Mouse (Mus musculus) hindbrain, embryonic 14.5 days (tissue): ENCODE measurements at regions not wholly inside any gene's neighbourhood (a gene's known extent, or its start where the extent isn't known, plus 50 kb on each side); places are given as distances from the start of the nearest gene placed in this dataset.
A peak's percentile ranks its signal among the peaks of the same experiment; 100 is the strongest.

Experiments
- ATAC-seq: fragments of 200-750 bp; cut with Nextera tagmentation; 2 replicates; pipeline ENCODE4 v1.8.0; 2017; ENCODE audit warnings: moderate number of reproducible peaks, mild to moderate bottlenecking, moderate TSS enrichment, moderate library complexity; ENCODE audit not compliant: low FRiP score
- DNase-seq: peaks from one replicate; pipeline ENCODE4 v3.0.0-alpha.2; 2015; ENCODE audit warnings: low spot score
- H3K27ac ChIP-seq: fragments of 300-500 bp; sonication (generic); 2 replicates; pipeline ENCODE4 v1.5.1; 2014; ENCODE audit warnings: mild to moderate bottlenecking, moderate library complexity
- H3K27me3 ChIP-seq: fragments of 300-500 bp; sonication (generic); 2 replicates; pipeline ENCODE4 v1.6.1; 2014; ENCODE audit warnings: mild to moderate bottlenecking, low read length, mixed read lengths; ENCODE audit not compliant: control insufficient read depth, insufficient read depth
- H3K36me3 ChIP-seq: fragments of 300-500 bp; sonication (generic); replicated peaks from 2 replicates; pipeline ENCODE4 v1.6.1; 2014; ENCODE audit not compliant: control insufficient read depth, insufficient read depth
- H3K4me1 ChIP-seq: fragments of 300-500 bp; sonication (generic); replicated peaks from 2 replicates; pipeline ENCODE4 v1.6.1; 2014; ENCODE audit warnings: antibody characterized with exemption, low read length, mixed read lengths; ENCODE audit not compliant: control insufficient read depth, insufficient read depth
- H3K4me2 ChIP-seq: fragments of 300-500 bp; sonication (generic); replicated peaks from 2 replicates; pipeline ENCODE4 v1.6.1; 2014; ENCODE audit warnings: mild to moderate bottlenecking, moderate library complexity
- H3K4me3 ChIP-seq: fragments of 300-500 bp; sonication (generic); replicated peaks from 2 replicates; pipeline ENCODE4 v1.5.1; 2014; ENCODE audit warnings: mild to moderate bottlenecking, low read length
- H3K9ac ChIP-seq: fragments of 300-500 bp; sonication (generic); 2 replicates; pipeline ENCODE4 v1.6.1; 2014
- H3K9me3 ChIP-seq: fragments of 300-500 bp; sonication (generic); 2 replicates; pipeline ENCODE4 v1.6.1; 2016; ENCODE audit warnings: low read length; ENCODE audit not compliant: control insufficient read depth
- WGBS: fragments of 180-500 bp; shearing (Covaris S2); extraction: QIAGEN DNeasy Blood & Tissue Kit; methylation state at CpG from one replicate; pipeline ENCODE4 v1.1.7; 2014; 5-methylcytosine and 5-hydroxymethylcytosine counted together

GRCm38 (mm10) chr9:34395839-34396804, 89.6 kb upstream of the Kirrel3 start:
- no peaks in the 10 kb centered on the region for H3K9me3 ChIP-seq
- no peak overlapping the region for H3K4me2 ChIP-seq
- no peak overlapping the region for H3K4me3 ChIP-seq
- WGBS = 32% methylated on average over 6 of the region's 6 CpGs
- H3K27me3 ChIP-seq = no peaks in the 10 kb centered on the region
- 0 out of 2 replicates have a peak, but pooled peaks cover 3% of the 10 kb centered on the region for H3K4me1 ChIP-seq
- no peak for DNase-seq
- ATAC-seq = peak; percentile 27; the same call in 1 of the 2 replicates
- H3K27ac ChIP-seq = no peak overlapping the region
- H3K36me3 ChIP-seq = no peaks in the 10 kb centered on the region
- 0 out of 2 replicates have a peak overlapping the region, but pooled peaks have one; percentile 5 for H3K9ac ChIP-seq

GRCm38 (mm10) chr9:34411699-34412098, 74.0 kb upstream of the Kirrel3 start:
- Histone ChIP-seq H3K9me3 (no peaks in the 10 kb centered on the region), H3K27me3 (no peaks in the 10 kb centered on the region), H3K4me3 (no peak overlapping the region), H3K9ac (no peak overlapping the region), H3K36me3 (no peaks in the 10 kb centered on the region), H3K4me2 (no peak overlapping the region), H3K4me1 (no peaks in the 10 kb centered on the region), H3K27ac (no peak overlapping the region)
- DNase-seq (no peak), ATAC-seq (no peak)
- WGBS = 93% methylated on average over 4 of the region's 4 CpGs

GRCm38 (mm10) chr9:34416153-34416552, 69.5 kb upstream of the Kirrel3 start:
- H3K4me3 ChIP-seq = no peak overlapping the region
- H3K9ac ChIP-seq = no peak overlapping the region
- no peak overlapping the region for H3K27ac ChIP-seq
- no peaks in the 10 kb centered on the region for H3K27me3 ChIP-seq
- H3K36me3 ChIP-seq = no peaks in the 10 kb centered on the region
- no peak overlapping the region for H3K4me2 ChIP-seq
- DNase-seq (no peak), ATAC-seq (no peak)
- no peaks in the 10 kb centered on the region for H3K4me1 ChIP-seq
- WGBS = 74% methylated on average over 8 of the region's 8 CpGs
- H3K9me3 ChIP-seq = no peaks in the 10 kb centered on the region

GRCm38 (mm10) chr9:34418100-34418499, 67.6 kb upstream of the Kirrel3 start:
- Histone ChIP-seq H3K4me3 (no peak overlapping the region), H3K9ac (no peak overlapping the region), H3K9me3 (no peaks in the 10 kb centered on the region), H3K36me3 (no peaks in the 10 kb centered on the region), H3K4me2 (no peak overlapping the region), H3K27ac (no peak overlapping the region), H3K4me1 (no peaks in the 10 kb centered on the region), H3K27me3 (no peaks in the 10 kb centered on the region)
- ATAC-seq = no peak
- WGBS = 91% methylated on average over 8 of the region's 8 CpGs
- no peak for DNase-seq

- H3K4me3 ChIP-seq = no peak overlapping the region
- H3K27me3 ChIP-seq = no peaks in the 10 kb centered on the region
- ATAC-seq = no peak
- H3K36me3 ChIP-seq = no peaks in the 10 kb centered on the region
- H3K4me2 ChIP-seq = no peak overlapping the region
- no peaks in the 10 kb centered on the region for H3K9me3 ChIP-seq
- DNase-seq = no peak
- H3K9ac ChIP-seq = no peak overlapping the region
- no peak overlapping the region for H3K27ac ChIP-seq
- H3K4me1 ChIP-seq = no peaks in the 10 kb centered on the region
Measured at GRCm38 (mm10) chr9:34421956-34422355, 63.7 kb upstream of the Kirrel3 start.

- no peak for ATAC-seq
- DNase-seq = no peak
- no peak overlapping the region for H3K4me3 ChIP-seq
- H3K4me1 ChIP-seq = no peaks in the 10 kb centered on the region
- no peak overlapping the region for H3K27ac ChIP-seq
- no peaks in the 10 kb centered on the region for H3K9me3 ChIP-seq
- no peak overlapping the region for H3K9ac ChIP-seq
- H3K4me2 ChIP-seq = no peak overlapping the region
- 70% methylated on average over 7 of the region's 7 CpGs for WGBS
- no peaks in the 10 kb centered on the region for H3K27me3 ChIP-seq
- H3K36me3 ChIP-seq = no peaks in the 10 kb centered on the region
Measured at GRCm38 (mm10) chr9:34423062-34423461, 62.6 kb upstream of the Kirrel3 start.

- Histone ChIP-seq H3K9ac (no peak overlapping the region), H3K9me3 (no peaks in the 10 kb centered on the region), H3K4me2 (no peak overlapping the region), H3K4me3 (no peak overlapping the region), H3K27me3 (no peaks in the 10 kb centered on the region), H3K4me1 (no peaks in the 10 kb centered on the region), H3K27ac (no peak overlapping the region), H3K36me3 (no peaks in the 10 kb centered on the region)
- 74% methylated on average over 4 of the region's 4 CpGs for WGBS
- no peak for DNase-seq
- no peak for ATAC-seq
Measured at GRCm38 (mm10) chr9:34426589-34426988, 59.1 kb upstream of the Kirrel3 start.

- Histone ChIP-seq H3K36me3 (no peaks in the 10 kb centered on the region), H3K4me3 (no peak overlapping the region), H3K9me3 (no peaks in the 10 kb centered on the region), H3K27ac (no peak overlapping the region), H3K9ac (no peak overlapping the region), H3K4me2 (no peak overlapping the region), H3K27me3 (no peaks in the 10 kb centered on the region), H3K4me1 (no peaks in the 10 kb centered on the region)
- WGBS = 58% methylated on average over 8 of the region's 8 CpGs
- DNase-seq (no peak), ATAC-seq (no peak)
Measured at GRCm38 (mm10) chr9:34427711-34428110, 58.0 kb upstream of the Kirrel3 start.
